Mouse (Mus musculus) kidney, adult 2 months (tissue): ENCODE results near the gene Pygm.
A peak's percentile ranks its signal among the peaks of the same experiment; 100 is the strongest.

Experiments used
- CTCF ChIP-seq: fragments of 200-500 bp; conservative IDR thresholded peaks from 2 replicates; pipeline ENCODE4 v1.5.1; 2011; ENCODE audit warnings: low read depth, mild to moderate bottlenecking, control low read depth, low read length, moderate library complexity, mixed read lengths; ENCODE audit not compliant: insufficient read depth, insufficient read length
- POLR2A ChIP-seq: fragments of 200-500 bp; IDR thresholded peaks from one replicate; pipeline ENCODE4 v1.6.1; 2011; ENCODE audit warnings: low read depth, low read length, control low read depth

DNA sequence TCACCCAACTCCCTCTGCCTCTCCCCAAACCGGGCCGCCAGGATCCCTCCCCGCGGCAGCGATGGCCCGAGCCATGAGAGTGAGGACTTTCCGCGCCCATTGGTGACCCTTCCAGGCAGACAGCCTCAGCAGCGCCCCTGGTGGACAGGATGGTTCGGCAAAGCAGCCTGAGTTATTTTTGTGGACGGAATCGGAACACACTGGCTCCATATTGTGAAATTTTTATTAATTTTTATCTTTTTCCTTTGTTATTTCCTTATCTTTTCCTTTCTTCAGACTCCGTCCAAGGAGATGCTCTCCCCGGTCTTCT is 8.0 kb upstream of the Pygm start:
- TF ChIP-seq POLR2A (no peak), CTCF (peak; percentile 59)
